Mouse (Mus musculus) E14TG2a.4 (cell line): Measurements from ENCODE around the gene Nav1.

Experiments
- H3K27me3 ChIP-seq: 2 replicates; pipeline ENCODE4 v1.6.1; 2014; ENCODE audit warnings: low read length, control low read depth; ENCODE audit not compliant: insufficient read depth
- H3K36me3 ChIP-seq: 2 replicates; pipeline ENCODE4 v1.6.1; 2014; ENCODE audit warnings: low read length, control low read depth; ENCODE audit not compliant: insufficient read depth
- H3K4me1 ChIP-seq: replicated peaks from 2 replicates; pipeline ENCODE4 v1.6.1; 2014; ENCODE audit warnings: low read depth, low read length, control low read depth
- H3K4me3 ChIP-seq: replicated peaks from 2 replicates; pipeline ENCODE4 v1.5.1; 2014; ENCODE audit warnings: mild to moderate bottlenecking, low read length
- H3K9me3 ChIP-seq: 2 replicates; pipeline ENCODE4 v1.6.1; 2014; ENCODE audit warnings: low read length, control low read depth
- CTCF ChIP-seq: conservative IDR thresholded peaks from 2 replicates; pipeline ENCODE4 v1.5.1; 2014; ENCODE audit warnings: low read length
- NANOG ChIP-seq: IDR thresholded peaks from 2 replicates; pipeline ENCODE4 v1.6.1; 2014; ENCODE audit warnings: borderline replicate concordance, low read length, mixed read lengths
- POU5F1 ChIP-seq: IDR thresholded peaks from 2 replicates; pipeline ENCODE4 v1.6.1; 2014; ENCODE audit warnings: low read length, borderline replicate concordance

Nav1 gene

GRCm38 (mm10) chr1:135607019-135607418, at the start of gene Nav1:
Nav1 (minus strand) TSS chr1:135607295.
- no peak within 1 kb of the TSS for H3K4me3 ChIP-seq
- no peak for TF ChIP-seq NANOG
- peaks cover 23% of the 10 kb centered on the region for H3K27me3 ChIP-seq
- peaks cover 20% of the 10 kb centered on the region for H3K4me1 ChIP-seq
- no peaks in the 10 kb centered on the region for H3K9me3 ChIP-seq
- no peaks in the 10 kb centered on the region for H3K36me3 ChIP-seq

- TF ChIP-seq NANOG (no peak), POU5F1 (no peak), CTCF (no peak)
- H3K4me3 ChIP-seq = no peak overlapping the region
- H3K4me1 ChIP-seq = peaks cover 33% of the 10 kb centered on the region
- H3K36me3 ChIP-seq = no peaks in the 10 kb centered on the region
- no peaks in the 10 kb centered on the region for H3K27me3 ChIP-seq
- H3K9me3 ChIP-seq = peaks cover 5% of the 10 kb centered on the region; the same call in 1 of the 2 replicates
Observed at GRCm38 (mm10) chr1:135653909-135654308, 46.8 kb upstream of the Nav1 start.

GRCm38 (mm10) chr1:135645459-135646195, 38.5 kb upstream of the Nav1 start:
- Histone ChIP-seq H3K4me1 (peaks cover 8% of the 10 kb centered on the region), H3K4me3 (no peak overlapping the region), H3K36me3 (no peaks in the 10 kb centered on the region), H3K27me3 (no peaks in the 10 kb centered on the region), H3K9me3 (no peaks in the 10 kb centered on the region)
- no peak for TF ChIP-seq POU5F1
- no peak for TF ChIP-seq CTCF
- TF ChIP-seq NANOG = no peak

GRCm38 (mm10) chr1:135644110-135644509, 37.0 kb upstream of the Nav1 start:
- Histone ChIP-seq H3K9me3 (no peaks in the 10 kb centered on the region), H3K4me3 (no peak overlapping the region), H3K4me1 (peaks cover 13% of the 10 kb centered on the region), H3K36me3 (no peaks in the 10 kb centered on the region), H3K27me3 (no peaks in the 10 kb centered on the region)
- TF ChIP-seq NANOG (no peak), POU5F1 (no peak), CTCF (no peak)

- Histone ChIP-seq H3K36me3 (no peaks in the 10 kb centered on the region), H3K4me1 (peaks cover 17% of the 10 kb centered on the region), H3K4me3 (no peak overlapping the region), H3K27me3 (no peaks in the 10 kb centered on the region), H3K9me3 (no peaks in the 10 kb centered on the region)
- TF ChIP-seq POU5F1 = no peak
- no peak for TF ChIP-seq NANOG
- no peak for TF ChIP-seq CTCF
Observed at GRCm38 (mm10) chr1:135643691-135644090, 36.6 kb upstream of the Nav1 start.

DNA sequence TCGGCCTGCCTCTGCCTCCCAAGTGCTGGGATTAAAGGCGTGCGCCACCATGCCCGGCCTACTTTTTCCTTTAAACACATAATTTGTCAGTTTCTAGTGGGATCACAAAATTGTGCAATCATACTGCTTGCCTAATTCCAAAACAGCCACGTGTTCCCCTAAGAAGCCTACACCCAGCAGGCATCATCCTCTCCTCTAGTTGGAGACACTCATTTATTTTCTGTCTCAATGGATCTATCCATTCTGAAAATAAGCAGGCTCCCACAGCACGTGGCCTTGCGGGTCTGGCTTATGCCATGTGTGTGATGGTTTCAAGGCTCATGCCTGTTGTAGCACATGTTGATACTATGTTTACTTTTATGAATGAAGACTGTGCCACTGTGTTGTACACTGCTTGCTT, 32.8 kb upstream of the Nav1 start:
- Histone ChIP-seq H3K4me1 (peaks cover 55% of the 10 kb centered on the region), H3K27me3 (no peaks in the 10 kb centered on the region), H3K4me3 (no peak overlapping the region), H3K9me3 (no peaks in the 10 kb centered on the region), H3K36me3 (no peaks in the 10 kb centered on the region)
- TF ChIP-seq NANOG (no peak), POU5F1 (no peak), CTCF (no peak)

GRCm38 (mm10) chr1:135639093-135639492, 32.0 kb upstream of the Nav1 start:
- Histone ChIP-seq H3K27me3 (no peaks in the 10 kb centered on the region), H3K9me3 (no peaks in the 10 kb centered on the region)
- TF ChIP-seq CTCF (no peak), NANOG (no peak), POU5F1 (no peak)

GRCm38 (mm10) chr1:135637574-135638008, 30.5 kb upstream of the Nav1 start:
- peaks cover 75% of the 10 kb centered on the region for H3K4me1 ChIP-seq
- no peaks in the 10 kb centered on the region for H3K27me3 ChIP-seq
- 0 out of 2 replicates have a peak overlapping the region, but pooled peaks have one; percentile 13 for H3K4me3 ChIP-seq
- 0 out of 2 replicates have a peak, but pooled peaks cover 3% of the 10 kb centered on the region for H3K36me3 ChIP-seq
- H3K9me3 ChIP-seq = no peaks in the 10 kb centered on the region
- TF ChIP-seq CTCF (no peak), POU5F1 (no peak), NANOG (no peak; the same call in 1 of the 2 replicates)

More at GRCm38 (mm10) chr1:135639093-135639492, 32.0 kb upstream of the Nav1 start:
- H3K36me3 ChIP-seq = no peaks in the 10 kb centered on the region
- peaks cover 63% of the 10 kb centered on the region for H3K4me1 ChIP-seq
- no peak overlapping the region for H3K4me3 ChIP-seq

- TF ChIP-seq NANOG (no peak), POU5F1 (no peak), CTCF (no peak)
- H3K27me3 ChIP-seq = no peaks in the 10 kb centered on the region
- 0 out of 2 replicates have a peak, but pooled peaks cover 3% of the 10 kb centered on the region for H3K36me3 ChIP-seq
- peaks cover 89% of the 10 kb centered on the region for H3K4me1 ChIP-seq
- H3K9me3 ChIP-seq = no peaks in the 10 kb centered on the region
- no peak overlapping the region for H3K4me3 ChIP-seq
Observed at GRCm38 (mm10) chr1:135636111-135636511, 29.0 kb upstream of the Nav1 start.
